Mouse (Mus musculus): ENCODE measurements around the gene Mbd3.
A peak's percentile ranks its signal among the peaks of the same experiment; 100 is the strongest.
"Not testable (repeated sequence)": the region's sequence is repeated elsewhere in the genome, so short reads cannot be mapped to it uniquely, and the experiment has no call there.

Gene Mbd3

GRCm38 (mm10) chr10:80367954-80368353 lies 31.4 kb downstream of the Mbd3 start:
- DNase-seq = no peak

DNA sequence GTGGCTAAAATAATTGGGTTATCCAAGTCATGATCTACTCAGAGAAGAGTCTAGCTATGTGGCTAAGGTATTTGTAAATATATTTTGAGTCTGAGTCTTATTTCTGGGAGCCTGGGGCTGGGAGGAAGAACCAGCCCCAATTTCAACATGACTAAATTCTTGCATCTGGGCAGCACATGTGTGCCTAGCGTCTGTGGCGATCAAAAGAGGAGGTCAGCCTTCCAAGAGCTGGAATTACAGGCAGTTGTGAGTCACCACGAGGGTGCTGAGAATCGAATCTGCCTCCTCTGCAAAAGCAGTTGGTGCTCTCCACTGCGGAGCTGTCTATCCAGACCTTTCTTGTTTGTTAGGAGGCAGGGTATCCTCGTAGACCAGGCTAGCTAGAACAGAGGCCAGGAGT lies 33.6 kb downstream of the Mbd3 start:
- DNase-seq = no peak

- no peak for DNase-seq
These were observed 35.6 kb downstream of the Mbd3 start for GRCm38 (mm10) chr10:80363734-80364133.

- DNase-seq = peak; percentile 77
These were observed 41.2 kb downstream of the Mbd3 start for GRCm38 (mm10) chr10:80357994-80358639.

DNA sequence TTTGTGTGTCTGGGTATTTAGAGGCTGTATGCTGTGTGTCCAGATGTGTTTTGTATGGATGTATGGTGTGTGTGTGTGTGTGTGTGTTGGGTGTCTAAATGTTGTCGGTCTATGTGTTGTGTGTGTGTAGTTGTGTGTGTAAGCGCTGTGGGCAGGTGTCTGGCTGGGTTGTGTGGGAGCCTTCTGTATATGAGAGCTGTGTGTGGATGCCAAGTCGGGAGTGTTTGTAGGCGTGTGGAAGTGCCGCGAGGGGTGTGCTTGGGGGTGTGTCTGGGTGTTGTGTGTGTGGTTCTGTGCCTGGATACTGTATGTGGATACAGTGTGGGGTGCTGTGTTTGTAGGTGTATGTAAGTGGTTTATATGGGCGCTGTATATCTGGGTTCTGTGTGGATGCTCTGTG lies 42.0 kb downstream of the Mbd3 start:
- DNase-seq = no peak

- DNase-seq = no peak
These were observed 42.6 kb downstream of the Mbd3 start for GRCm38 (mm10) chr10:80356737-80357136.

GRCm38 (mm10) chr10:80356001-80356682 lies 43.2 kb downstream of the Mbd3 start, which contains the start of gene Plk5:
Gene Plk5 (plus strand): TSS chr10:80356459.
- peak; percentile 72 for DNase-seq

- DNase-seq = peak; percentile 76
These were observed 43.9 kb downstream of the Mbd3 start for GRCm38 (mm10) chr10:80355431-80355830.

- DNase-seq = no peak
These were observed 46.6 kb downstream of the Mbd3 start for GRCm38 (mm10) chr10:80352727-80353126.

GRCm38 (mm10) chr10:80351896-80352295 lies 47.5 kb downstream of the Mbd3 start:
- DNase-seq = no peak

GRCm38 (mm10) chr10:80350292-80350691 lies 49.1 kb downstream of the Mbd3 start:
- DNase-seq = peak; percentile 90

DNA sequence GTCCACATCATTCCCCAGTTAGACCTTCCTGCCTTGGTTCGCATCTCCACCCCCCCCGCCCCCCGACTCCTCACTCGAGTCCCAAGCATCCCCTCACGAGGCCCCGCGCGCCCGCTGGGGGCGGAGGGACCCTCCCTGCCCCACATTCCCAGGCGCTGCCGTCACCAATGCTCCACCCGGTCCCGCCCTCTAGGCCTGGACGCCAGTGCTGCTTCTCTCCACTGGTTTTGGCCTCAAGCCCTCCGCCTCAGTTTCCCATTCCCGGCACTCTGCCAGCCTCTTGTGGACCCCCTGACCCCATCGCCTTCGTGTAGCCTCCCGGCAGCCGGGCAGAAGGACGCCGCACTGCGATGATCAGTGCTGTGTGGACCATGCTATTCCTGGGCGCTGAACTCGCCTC lies 50.4 kb downstream of the Mbd3 start:
- no peak for DNase-seq

DNA sequence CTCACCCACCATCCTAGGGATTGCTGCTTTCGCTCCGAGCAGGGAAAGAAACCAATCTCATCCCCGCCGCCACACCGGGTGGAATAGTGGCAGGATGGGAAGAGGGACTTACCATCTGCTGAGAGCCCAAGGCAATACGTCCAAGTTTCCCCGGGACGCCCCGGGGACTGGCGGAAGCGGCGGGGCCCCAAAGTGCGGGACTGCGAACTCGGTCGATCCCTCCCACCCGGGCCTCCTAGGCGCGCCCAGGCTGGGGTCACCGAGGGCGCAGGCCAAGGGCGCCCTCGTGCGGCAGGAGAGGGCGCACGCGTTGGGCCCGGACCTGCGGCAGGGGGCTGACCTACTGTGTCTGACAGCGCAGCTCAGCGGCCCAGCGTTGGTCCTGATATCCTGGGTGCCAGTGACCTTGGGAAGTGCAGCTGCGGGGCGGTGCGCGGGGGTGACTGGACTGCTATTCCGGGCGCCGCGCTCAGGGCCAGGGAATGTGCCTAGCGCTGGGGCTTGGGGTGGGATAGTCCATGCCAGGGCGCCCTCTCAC lies 51.0 kb downstream of the Mbd3 start, which contains the start of gene Adamtsl5:
TSS of gene Adamtsl5 (minus strand) at position 169 of the 538 bp plus-strand sequence.
- DNase-seq = no peak

DNA sequence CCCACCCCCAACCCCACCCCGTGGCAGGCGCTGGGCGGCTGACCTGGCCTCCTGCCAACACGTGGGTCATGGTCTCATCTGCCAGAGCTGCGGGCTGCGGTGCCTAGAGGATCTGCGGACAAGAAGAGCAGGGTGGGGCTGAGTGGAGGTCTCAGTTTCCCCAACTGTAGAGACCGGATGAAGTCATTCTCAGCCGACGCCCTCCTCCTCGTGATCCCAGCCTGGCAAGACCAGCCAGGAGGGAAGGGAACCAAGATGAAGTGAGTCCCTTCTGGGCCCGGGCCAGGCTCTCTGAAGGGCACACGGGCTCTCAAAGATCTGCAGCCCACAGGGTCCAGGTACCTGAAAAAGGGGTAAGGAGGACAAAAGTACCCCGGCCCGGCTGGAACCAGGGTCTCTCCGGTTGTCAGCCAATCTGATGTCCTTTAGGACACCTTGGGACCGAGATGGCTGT lies 51.8 kb downstream of the Mbd3 start:
- DNase-seq = no peak

- DNase-seq = not testable (repeated sequence)
These were observed 53.4 kb downstream of the Mbd3 start for GRCm38 (mm10) chr10:80345929-80346328.

DNA sequence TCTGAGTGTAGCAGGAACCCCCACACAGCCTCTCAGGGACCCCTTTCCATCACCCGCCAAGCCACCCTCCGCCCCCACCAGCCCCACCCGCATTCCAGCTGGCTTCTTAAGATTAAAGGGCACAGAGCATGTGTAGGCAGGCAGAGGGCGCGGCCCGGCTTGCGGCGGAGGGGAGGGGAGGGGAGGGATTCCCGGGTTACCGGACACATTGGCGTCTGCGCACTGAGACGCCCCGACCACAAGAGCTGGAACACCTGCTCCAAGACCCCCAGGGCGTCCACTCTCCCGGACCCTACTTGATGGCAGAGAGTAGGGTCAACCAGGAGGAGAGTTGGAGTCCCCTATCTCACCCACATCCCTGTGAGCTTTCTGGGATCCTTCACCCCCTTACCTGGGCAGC lies 54.2 kb downstream of the Mbd3 start:
- no peak for DNase-seq

DNA sequence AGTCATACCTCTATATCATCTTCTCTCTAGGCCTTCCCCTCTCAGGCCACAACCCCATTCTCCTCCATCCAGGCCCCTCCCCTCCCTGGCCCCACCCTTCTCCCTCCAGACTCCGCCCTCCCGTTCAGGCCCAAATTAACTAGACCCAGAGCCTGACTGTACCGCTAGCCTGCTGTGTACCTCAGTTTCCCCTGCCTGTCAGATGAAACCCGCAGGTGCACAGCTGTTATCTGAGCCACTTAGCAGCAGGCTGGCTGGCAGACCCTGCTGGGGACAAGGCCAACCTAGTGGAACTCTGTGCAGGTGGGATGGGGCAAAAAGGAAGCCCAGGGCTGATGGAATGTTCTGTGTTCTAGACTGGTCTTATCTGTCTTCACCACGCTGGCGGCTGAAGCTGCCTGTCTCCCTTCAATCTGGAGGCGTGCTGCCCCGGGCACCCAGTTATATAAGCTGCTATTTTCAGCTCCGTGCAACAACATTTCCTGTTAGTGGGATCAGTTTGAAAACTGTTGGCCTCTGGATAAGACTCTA lies 55.2 kb downstream of the Mbd3 start:
- DNase-seq = no peak

DNA sequence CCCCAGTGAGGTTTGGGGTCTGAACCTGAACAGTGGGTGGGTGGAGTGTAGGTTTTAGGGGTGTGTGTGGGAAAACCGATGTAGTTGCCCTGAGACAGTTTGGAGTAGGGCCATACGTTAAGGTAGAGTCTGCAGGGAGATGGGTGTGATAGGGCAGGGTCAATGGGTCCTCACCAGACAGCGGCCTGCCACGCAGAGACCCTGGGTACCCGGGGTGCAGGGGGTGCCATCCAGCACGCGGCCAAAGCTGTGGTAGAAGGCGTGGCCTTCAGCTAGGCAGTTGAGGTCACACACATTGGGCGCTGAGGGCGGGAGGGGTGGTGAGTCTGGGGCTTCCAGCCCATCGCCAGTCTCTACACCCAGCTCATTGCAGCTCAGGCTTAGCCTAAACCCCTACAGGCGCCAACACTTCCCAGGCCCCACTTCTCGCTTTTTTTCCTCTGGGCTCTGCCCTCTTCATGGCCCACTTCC lies 55.9 kb downstream of the Mbd3 start:
- no peak for DNase-seq

- no peak for DNase-seq
These were observed 56.5 kb downstream of the Mbd3 start for GRCm38 (mm10) chr10:80342749-80343424.

Measured in cerebellum, adult 8-10 months (tissue).